Mouse (Mus musculus): ENCODE measurements around the gene Rapgef2. TPM values are rescaled to one million over a fixed set of nuclear protein-coding genes. Genes with fewer than 3 reads are reported as not detected.
"Not testable (repeated sequence)": the region's sequence is repeated elsewhere in the genome, so short reads cannot be mapped to it uniquely, and the experiment has no call there.

Rapgef2 gene
- total RNA-seq, 2 experiments from 2014 or later = 0.38 to 2.1 TPM

- no peak for ATAC-seq (replicated peaks; ENCODE audit: low FRiP score, poor library complexity, severe bottlenecking)
Measured at GRCm38 (mm10) chr3:79061426-79061825, 224.9 kb downstream of the Rapgef2 start.

- ATAC-seq (replicated peaks; ENCODE audit: low FRiP score, poor library complexity, severe bottlenecking) = not testable (repeated sequence)
Measured at GRCm38 (mm10) chr3:79058491-79058890, 227.8 kb downstream of the Rapgef2 start.

DNA sequence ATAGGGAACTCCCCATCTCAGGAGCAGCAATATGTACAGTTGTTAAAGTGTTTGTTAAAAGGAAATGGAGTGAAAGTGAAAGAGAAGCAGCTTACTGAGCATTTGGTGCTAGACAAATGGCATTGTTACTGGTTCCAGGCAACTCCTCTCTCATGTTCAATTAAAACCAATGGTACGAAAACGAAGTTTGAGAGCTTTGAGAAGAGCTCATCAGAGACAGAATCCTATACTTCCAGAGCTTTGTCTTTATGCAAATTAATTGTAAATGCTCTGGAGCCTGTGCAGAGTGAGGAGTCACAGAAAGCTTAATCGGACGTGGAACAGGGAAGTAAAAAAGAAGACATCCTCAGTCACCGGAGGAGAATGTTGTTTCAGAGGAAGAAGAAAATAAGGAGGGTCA, 241.1 kb downstream of the Rapgef2 start:
- ATAC-seq (replicated peaks; ENCODE audit: low FRiP score, poor library complexity, severe bottlenecking) = no peak

- no peak for ATAC-seq (replicated peaks; ENCODE audit: low FRiP score, poor library complexity, severe bottlenecking)
Measured at GRCm38 (mm10) chr3:79042973-79043372, 243.3 kb downstream of the Rapgef2 start.

DNA sequence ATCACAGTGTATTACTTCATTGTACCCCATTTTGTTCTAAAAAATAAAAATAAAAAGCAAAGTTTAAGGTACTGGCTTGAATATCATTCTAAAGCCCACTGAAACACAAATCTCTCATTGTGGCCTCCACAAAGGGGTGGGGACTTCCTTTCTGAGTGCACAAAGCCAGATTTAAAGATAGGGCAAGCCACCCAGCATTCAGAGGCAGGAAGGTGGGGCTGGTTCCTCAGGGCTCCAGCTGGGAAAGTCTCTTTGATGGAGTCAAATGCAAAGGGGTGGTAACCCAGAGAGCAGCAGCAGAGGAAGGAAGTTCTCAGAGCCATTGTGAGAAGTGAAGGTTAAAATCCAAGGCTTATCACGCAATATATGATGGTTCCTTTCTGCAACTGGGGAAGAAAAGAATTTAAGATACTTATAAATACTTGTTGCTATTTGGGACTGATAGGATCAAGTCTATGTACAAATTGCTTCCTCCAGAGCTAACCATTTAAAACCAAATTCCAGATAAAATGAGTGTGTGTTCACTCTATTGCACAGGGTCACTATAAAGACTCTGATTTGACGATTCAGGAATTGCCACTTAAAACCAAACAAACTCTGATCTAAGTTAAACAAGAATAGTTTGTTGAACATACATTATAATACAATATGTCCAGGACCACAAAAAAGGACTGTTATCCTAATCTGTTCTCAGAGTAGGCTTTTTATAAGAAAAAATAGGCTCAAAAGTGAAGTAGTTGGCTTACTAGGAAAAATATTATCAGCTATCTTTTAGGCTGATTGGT, 246.5 kb downstream of the Rapgef2 start:
- ATAC-seq (replicated peaks; ENCODE audit: low FRiP score, poor library complexity, severe bottlenecking) = no peak

DNA sequence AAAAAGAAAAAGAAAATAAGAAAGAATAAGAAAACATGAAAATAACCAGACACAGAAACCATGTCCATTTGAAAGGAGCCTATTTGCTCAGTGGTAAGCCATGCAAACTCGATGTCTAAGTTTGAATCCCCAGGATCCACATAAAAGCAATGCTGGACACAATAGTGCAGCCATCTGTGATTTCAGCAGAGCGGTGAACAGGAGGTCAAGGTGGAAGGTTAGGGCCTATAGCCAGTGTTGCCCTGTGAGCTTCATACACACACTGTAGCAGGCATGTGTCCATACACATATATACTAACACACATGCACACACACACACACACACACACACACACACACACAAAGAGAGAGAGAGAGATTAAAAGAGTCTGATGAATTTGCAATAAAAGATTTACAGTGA, 247.3 kb downstream of the Rapgef2 start:
- ATAC-seq (replicated peaks; ENCODE audit: low FRiP score, poor library complexity, severe bottlenecking) = no peak

- ATAC-seq (replicated peaks; ENCODE audit: low FRiP score, poor library complexity, severe bottlenecking) = no peak
Measured at GRCm38 (mm10) chr3:79034457-79034856, 251.9 kb downstream of the Rapgef2 start.

- no peak for ATAC-seq (replicated peaks; ENCODE audit: low FRiP score, poor library complexity, severe bottlenecking)
Measured at GRCm38 (mm10) chr3:79030855-79031254, 255.5 kb downstream of the Rapgef2 start.

DNA sequence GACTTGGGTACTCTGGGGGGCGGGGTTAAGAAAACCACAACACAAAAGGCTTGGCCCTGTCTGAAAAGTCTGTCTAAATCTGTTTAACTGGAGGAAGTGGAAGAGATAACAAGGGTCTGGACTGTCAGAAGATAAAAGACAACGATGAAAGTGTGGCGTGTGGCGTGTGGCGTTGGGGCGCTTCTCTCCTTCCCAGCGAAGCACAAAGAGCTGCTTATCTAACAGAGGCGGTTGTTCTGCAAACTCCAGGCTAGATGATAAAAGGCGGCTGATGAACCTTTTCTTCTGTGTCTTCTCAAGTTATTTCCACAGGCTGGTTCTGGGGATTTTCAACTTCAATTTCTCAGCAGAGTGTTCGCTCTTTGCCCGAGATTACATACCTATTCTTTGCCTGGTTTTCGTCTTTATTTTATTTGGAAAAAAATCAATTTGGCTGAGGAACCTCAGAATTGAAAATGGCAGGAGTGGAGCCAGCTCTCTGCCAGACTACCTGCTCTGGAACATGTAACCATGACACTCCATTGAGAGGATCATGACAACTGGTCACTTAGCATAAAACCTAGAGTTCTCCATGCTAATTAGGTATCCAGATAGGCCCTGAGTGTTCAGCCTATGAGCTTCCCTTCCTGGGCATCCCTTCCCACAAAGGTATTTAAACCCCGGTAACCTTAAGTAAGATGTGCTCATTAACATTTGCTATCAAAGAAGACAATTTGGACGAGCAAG, 258.0 kb downstream of the Rapgef2 start:
- no peak for ATAC-seq (replicated peaks; ENCODE audit: low FRiP score, poor library complexity, severe bottlenecking)

DNA sequence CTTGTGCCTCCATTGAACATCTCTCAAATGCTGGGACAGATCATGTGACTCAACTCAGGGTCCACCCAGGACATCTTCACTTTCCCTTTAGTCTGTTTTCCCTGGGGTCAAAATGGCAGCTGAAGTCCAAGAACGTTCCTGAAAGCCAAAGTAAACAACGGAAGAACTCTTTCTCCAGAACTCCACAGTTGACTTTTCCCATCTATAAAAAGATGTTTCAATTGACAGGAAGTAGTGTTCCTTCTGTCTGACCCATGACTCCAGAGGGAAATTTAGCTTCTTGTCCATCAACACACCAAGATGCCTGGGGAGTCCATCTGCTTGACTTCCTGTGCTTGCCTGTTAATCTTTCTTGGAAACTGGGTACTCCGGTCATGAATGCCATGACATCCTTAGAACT, 260.3 kb downstream of the Rapgef2 start:
- no peak for ATAC-seq (replicated peaks; ENCODE audit: low FRiP score, poor library complexity, severe bottlenecking)

GRCm38 (mm10) chr3:79023735-79024328, 262.5 kb downstream of the Rapgef2 start:
- ATAC-seq (replicated peaks; ENCODE audit: low FRiP score, poor library complexity, severe bottlenecking) = no peak

DNA sequence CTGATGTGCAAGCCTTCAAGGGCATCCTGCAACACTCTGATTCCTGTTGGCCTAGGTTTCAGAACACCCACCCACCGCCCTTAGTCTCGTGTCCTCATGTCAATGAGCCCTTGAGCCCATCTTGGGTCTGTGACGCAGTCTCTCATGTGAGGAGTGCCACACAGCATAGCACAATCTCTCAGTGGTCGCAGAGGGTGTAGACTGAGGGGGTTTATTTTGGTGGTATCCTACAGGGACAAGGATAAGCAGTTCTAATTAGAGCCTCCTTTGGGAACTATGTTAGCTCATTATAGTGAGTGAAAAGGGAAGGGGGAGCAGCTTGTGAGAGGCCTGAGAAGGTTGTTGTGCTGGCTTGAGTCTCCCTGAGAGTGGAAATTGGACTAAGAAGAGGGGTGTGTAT, 263.6 kb downstream of the Rapgef2 start:
- ATAC-seq (replicated peaks; ENCODE audit: low FRiP score, poor library complexity, severe bottlenecking) = no peak

DNA sequence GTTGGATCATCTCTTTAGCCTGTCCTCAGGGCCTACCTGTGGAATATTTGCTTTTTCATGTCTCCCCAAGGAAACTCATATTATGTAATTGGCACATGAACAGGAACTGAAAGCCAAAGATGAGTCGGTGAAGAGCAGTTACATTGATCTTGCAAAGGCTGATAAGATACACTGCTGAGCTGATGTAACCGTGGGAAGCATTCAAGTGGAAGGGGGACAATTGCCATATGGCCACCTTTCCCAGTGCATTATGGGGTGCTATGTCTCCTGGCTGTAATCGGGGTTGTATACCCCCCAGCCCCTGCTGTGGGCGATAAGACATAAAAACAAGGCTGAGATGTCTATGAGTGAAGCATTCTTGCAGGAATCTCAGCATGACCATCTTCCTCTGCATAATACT, 268.9 kb downstream of the Rapgef2 start:
- no peak for ATAC-seq (replicated peaks; ENCODE audit: low FRiP score, poor library complexity, severe bottlenecking)

DNA sequence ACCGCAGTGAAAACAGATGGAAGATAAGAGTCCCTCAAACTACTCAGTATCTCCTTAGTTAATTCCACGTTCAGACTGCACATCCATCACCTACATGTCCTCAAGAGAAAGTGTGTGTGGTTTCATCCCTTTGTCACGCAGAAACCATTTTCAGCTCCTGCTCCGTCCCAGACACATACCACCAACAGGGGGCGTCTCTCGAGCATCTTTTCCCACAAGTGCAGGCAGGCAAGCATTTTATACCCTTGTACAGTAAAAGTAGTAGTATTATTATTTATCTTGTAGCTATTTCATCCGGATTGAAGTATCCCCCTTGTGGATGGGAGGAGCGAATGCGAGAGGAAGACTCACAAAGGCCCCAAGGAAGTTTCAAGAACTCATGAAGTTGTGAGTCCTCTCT, 269.5 kb downstream of the Rapgef2 start:
- no peak for ATAC-seq (replicated peaks; ENCODE audit: low FRiP score, poor library complexity, severe bottlenecking)

- ATAC-seq (replicated peaks; ENCODE audit: low FRiP score, poor library complexity, severe bottlenecking) = no peak
Measured at GRCm38 (mm10) chr3:79015621-79016474, 270.5 kb downstream of the Rapgef2 start.

Other genes starting within 250 kb of the Rapgef2 start
- not detected in 2 replicates for gene Gm17359, start 50.1 kb upstream of the Rapgef2 start, total RNA-seq (2015; ENCODE audit: low replicate concordance)
- not detected in 2 replicates for gene Gm17359, start 50.1 kb upstream of the Rapgef2 start, total RNA-seq (2017; ENCODE audit: low replicate concordance)

Data from erythroid progenitor cell, adult 5-6 weeks (primary cell).